Mouse (Mus musculus): Measurements from ENCODE around the gene Ret. TPM values are rescaled to one million over a fixed set of nuclear protein-coding genes. Genes with fewer than 3 reads are reported as not detected.

The Ret gene
- total RNA-seq (2017): not detected in 2 replicates

DNA sequence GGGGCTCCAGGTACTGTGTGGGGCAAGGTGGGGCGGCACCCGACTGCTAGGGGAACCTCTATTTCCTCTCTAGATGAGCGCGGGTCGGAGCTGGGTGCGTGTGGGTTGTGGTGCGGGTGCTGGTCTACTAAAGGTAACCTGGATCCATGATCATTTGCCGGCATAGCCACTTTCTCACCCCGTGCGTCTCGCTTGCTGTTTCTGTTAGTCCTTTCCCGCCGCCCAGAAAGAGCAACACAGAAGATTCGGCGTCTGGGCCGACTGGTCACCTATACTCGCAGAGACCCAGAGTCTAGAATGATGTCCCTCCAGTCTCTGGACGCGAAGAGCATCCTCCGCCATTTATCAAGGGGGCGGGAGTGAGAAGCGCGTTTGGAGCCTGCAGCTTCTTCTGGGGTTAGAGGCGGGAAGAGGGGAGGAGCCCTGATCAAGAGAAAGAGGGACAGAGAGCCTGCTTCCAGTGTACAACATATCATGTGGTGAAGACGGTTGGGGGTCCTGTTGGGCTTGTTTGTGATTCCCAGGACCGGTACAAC is at the start of gene Ret:
Gene Ret, minus strand, starts transcription at position 279 of the 536 bp plus-strand sequence.
- no peak for ATAC-seq (replicated peaks; ENCODE audit: low read depth, poor library complexity, severe bottlenecking)

DNA sequence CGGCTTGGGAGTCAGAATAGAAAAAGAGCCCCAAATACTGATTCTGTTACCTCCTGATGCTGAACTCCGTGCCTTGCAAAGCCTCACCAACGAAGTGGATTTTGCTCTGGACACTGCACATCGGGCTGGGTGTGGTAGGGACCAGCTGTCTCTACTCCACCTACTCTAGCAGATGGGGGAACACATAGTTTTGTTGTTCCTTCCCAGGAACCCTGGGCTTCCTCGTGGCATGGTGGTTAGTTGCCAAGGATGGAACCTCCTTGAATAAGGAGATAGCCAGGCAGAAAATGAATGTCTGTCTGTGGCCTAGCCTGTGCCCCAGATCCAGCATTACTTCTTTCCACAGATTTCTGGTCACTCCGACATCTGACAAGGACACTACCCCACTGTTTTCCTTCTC is 49.6 kb upstream of the Ret start:
- no peak for ATAC-seq (replicated peaks; ENCODE audit: low read depth, poor library complexity, severe bottlenecking)

DNA sequence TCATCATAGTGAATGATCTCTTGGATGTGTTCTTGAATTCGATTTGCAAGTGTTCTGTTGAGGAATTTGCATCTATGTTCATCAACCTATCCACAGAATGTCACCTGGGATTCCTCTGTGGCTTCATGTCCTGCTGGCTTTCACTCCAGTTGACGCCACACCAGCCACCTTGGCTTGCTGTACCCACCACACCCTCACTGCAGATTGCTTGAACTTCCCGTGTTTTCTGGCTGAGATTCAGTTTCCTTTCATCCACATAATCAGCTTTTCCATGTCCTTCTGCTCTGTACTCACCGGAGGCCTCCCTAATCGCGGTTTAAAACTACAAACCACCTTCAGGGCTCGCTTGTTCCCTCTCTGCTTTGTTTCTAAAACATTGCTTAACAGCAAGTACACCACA is 46.6 kb upstream of the Ret start:
- ATAC-seq (replicated peaks; ENCODE audit: low read depth, poor library complexity, severe bottlenecking): no peak

DNA sequence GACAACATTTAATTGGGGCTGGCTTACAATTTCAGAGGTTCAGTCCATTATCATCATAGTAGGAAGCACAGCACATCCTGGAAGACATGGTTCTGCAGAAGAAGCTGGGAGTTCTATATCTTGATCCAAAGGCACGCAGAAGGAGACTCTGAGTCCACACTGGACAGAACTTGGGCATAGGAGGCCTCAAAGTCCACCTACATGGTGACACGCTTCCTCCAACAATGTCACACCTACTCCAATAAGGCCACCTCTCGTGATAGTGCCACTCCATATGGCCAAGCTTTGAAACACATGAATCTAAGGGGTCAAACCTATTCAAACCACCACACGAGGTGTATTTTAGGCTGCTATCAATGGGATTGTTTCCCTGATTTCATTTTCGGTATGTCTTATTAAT is 45.4 kb upstream of the Ret start:
- no peak for ATAC-seq (replicated peaks; ENCODE audit: low read depth, poor library complexity, severe bottlenecking)

DNA sequence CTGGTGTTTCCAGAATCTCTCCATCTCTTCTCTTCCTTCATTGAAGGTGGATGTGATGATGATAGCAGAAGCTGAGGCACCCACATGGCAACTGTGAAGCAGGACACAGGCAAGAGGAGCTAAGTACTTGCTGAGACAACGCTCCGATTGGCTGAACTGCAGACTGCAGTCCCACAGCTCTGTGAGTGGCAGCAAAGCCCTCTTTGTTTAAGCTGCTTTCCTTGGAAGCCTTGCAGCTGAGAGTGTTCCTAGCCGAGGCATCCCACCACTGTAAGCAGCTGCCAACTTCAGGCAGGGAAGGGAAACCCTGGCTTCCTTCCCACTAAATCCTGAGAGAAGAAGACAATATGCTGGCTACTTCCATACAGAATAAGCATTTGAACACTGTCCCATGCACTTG is 28.6 kb upstream of the Ret start:
- ATAC-seq (replicated peaks; ENCODE audit: low read depth, poor library complexity, severe bottlenecking): no peak

DNA sequence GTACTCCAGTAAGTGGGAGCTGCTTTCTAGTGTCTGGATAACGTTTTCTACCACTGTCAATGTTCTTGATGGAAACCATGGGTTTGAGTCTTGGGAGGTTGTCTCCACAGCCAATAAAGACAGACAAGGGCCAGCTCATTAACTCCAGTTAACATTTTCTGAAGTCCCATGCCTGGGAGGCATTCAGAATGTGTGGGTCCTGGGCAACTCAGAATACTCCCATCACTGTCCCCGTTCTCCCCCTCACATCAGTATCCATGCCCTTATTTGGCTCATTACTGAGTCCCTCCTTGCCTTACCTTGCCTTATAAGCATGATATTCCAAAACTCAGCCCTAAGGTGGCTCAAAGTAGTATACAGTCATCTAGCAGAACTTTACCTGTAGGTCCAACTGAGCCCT is 25.0 kb upstream of the Ret start:
- no peak for ATAC-seq (replicated peaks; ENCODE audit: low read depth, poor library complexity, severe bottlenecking)

DNA sequence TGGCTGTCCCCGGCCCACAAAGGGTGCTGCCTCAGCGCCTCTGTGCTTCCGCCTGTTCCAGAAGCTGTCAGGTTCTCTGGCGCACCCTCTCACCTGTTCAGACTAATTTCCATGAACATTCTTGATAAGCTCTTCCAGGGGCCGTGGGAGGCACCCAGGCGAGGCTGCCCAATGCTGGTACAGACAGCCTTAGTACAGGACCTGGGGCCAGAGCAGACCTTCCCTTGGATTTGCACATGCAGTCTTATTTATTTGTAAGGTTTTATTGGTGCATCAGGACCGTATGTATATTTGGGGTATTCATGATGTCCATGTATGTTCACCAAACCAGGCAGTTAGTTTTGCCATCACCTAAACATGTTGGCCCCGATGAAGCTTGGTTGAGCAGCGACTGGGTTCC is 18.2 kb upstream of the Ret start:
- ATAC-seq (replicated peaks; ENCODE audit: low read depth, poor library complexity, severe bottlenecking): no peak

DNA sequence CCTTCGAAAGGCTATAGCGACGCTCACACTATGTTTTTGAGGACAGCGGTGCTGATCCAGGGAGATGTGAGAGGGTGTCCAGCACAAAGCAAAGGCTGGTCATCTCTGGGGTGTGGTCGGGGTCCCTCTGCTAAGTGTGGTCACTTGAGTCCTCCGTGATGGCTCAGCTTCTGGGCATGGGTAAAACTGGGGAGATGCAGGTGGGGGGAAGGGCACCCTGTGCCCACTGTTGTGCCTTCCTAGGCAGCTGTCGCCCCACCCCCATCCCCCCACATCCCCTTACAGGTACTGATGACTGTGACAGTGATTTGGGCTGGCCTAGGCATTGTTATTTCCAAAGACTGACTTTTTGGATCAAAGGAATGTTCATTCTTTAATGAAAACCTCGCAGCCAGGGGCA is 10.8 kb upstream of the Ret start:
- no peak for ATAC-seq (replicated peaks; ENCODE audit: low read depth, poor library complexity, severe bottlenecking)

DNA sequence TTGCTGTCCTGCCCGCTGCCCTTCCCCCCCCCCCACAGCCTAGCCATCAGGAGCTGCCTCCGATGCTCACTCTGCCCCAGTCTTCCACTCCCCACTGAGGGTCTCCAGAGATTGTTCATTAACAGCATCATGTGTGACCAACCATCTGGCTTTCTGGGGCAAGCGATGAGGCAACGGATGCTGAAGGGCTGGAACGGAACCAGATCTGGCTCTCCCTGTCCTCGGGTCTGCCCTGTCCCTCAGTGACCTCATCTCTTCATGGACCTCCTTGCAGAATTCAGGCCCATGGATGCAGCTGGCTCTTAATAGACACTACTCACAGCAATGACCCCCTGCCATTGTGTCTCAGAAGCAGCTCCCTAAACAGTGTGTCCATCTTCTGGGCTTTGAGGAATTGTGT is 8.9 kb upstream of the Ret start:
- ATAC-seq (replicated peaks; ENCODE audit: low read depth, poor library complexity, severe bottlenecking): no peak

DNA sequence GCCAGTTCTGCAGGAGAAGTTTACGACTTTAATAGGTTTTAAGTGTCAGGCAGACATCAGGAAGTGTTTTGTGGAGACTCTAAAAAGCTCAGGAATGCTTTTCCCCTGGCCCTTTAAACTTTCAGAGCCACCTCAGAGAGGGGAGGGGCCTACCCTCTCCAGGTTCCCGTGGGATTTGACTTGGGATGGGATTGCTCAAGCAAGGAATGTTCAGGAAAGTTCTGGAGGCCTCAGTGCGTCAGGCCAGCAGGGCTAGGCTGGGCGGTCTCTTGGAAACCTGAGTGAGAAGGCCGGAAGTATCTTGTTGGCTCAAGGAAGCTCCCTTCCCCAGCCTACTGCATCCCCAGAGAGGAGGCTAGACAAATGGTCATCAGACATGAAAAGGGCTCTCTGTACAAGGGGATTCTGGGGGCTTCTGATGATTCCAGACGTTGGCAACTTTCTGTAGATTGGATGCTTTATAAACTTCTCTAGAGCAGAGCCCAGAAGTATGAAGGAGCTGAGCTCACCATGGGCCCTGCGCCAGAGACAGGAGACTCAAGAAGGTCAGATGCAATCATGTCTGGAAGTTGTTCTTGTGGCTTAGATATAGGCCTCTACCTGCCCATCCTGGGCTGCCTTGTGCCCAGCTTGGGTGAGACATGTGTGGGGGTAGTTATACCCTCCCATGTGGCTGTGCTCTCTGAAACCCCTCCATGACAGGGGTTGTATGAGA is 7.8 kb upstream of the Ret start:
- ATAC-seq (replicated peaks; ENCODE audit: low read depth, poor library complexity, severe bottlenecking): no peak

DNA sequence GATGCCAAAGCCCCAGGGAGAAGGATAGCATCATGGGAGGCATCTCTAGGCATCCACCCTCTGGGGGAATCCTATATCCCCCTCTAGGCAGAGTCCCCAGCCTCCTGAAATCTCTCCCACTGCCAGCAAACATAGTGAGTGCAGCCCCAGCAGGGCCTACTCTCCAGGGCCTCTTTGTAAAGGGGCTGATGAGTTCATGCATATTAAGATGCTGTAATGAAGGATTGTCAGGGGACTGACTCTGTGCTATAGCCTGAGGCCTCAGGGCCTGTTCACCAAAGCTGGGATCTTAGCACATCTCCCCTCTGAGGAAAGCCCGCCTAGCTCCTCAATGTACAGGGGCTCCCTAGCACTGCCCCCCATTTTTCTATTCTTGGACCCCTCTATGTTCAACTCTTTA is 6.6 kb upstream of the Ret start:
- ATAC-seq (replicated peaks; ENCODE audit: low read depth, poor library complexity, severe bottlenecking): no peak

DNA sequence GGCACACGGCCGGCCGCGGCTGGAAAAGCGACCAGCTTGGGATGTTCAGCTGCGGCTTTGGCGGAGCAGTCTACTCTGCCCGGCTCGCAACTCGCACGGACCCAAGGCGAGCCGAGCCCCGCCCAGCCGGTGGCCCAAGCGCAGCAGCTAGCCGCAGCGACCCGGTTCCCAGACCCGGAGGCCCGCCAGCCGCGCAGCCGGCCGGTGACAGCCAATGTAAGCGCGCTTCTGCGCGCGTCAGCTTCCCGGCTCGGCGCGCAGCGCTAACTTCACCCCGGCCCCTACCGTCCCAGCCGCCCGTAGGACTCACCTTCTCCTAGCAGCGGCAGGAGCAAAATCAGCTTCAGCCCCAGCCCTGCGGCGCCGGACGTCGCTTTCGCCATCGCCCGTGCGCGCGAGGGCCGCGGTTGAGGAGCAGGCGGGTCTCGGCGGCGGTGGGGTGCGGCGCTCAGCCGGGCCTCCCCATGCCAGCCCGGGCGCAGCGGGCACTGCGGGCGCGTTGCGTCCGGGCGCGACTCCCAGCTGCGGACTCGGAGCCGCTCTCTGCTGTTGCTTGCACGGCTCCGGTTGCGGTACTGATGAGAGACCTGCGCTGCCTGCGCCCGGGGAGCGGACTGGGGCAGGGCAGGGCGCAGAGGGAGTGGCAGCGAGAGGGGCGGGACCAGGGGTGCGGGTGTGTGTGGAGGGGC is 623 bp downstream of the Ret start:
- peak; percentile 60 for ATAC-seq (replicated peaks; ENCODE audit: low read depth, poor library complexity, severe bottlenecking)

DNA sequence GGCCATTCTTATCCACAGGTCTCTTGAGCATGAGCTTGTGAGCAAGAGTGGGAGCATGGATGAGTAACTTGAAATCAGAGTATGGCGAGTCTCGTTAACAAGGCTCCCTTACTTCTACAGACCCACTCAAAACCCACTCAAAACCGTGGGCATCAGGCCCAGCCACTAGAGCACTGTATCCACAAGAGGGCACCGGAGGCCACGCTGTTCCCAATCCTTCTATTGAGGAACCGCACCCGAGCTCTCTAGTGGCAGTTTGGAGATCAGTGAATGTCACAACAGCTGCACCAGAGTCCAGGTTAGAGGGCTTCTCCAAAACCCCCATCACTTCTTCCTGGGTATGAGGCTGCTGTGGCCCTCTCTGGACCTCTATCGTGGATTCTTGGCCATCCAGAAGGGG is 2.4 kb downstream of the Ret start:
- peak; percentile 59 for ATAC-seq (replicated peaks; ENCODE audit: low read depth, poor library complexity, severe bottlenecking)

DNA sequence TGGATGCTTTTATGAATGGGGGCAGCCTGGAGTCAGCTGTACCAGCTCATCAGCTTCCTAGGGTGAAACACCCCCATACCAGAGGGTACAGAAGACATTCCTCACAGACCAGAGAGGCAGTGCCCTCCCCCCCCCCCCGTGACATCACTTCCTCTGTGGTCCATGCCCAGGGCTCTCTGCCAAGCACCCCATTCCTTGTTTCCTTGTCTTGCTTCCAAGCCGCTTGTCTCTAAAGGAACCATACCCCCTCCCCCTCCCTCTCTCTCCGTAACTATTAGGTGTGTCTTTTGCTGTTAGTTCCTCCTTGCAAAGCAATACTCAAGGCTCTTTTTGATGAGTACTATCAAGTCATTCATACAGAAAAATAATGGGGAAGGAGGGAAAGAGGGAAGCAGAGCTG is 4.6 kb downstream of the Ret start:
- no peak for ATAC-seq (replicated peaks; ENCODE audit: low read depth, poor library complexity, severe bottlenecking)

DNA sequence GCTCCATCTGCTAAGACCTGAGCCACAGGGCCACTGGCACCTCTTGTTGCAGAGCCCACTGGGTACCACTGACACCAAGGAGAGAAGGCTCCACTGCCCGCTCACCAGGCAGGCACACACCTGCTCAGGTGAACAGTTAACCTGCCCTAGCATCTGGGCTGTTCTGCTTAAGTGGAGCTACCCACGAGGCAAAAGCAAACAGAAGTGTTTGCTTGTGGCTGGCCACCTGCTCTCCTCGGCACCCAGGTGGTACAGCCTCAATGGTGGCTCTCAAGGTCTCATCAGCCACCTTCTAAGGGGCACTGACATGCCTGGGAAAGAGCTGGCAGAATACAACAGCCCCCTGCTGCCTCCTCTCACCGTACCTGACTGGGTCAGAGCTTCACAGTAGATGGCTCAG is 5.3 kb downstream of the Ret start:
- no peak for ATAC-seq (replicated peaks; ENCODE audit: low read depth, poor library complexity, severe bottlenecking)

DNA sequence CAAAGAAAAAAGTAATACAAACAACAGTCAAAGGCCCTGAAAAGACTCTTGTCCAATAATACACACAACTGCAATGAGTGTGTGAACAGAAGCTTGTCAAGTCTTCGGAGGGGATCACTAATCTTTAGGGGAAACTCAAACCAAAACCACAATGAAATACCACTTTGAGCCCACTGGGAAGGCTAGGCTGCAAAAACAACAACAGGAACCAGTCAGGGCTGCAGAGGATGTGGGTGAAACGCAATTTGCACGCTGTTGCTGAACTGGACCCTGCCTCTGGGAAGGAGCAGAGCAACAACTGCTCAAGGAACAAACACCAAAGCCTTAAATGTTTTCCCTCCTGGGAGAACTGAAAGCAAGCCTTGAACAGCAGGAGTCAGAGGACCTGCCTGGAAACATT is 7.8 kb downstream of the Ret start:
- ATAC-seq (replicated peaks; ENCODE audit: low read depth, poor library complexity, severe bottlenecking): peak; percentile 66

DNA sequence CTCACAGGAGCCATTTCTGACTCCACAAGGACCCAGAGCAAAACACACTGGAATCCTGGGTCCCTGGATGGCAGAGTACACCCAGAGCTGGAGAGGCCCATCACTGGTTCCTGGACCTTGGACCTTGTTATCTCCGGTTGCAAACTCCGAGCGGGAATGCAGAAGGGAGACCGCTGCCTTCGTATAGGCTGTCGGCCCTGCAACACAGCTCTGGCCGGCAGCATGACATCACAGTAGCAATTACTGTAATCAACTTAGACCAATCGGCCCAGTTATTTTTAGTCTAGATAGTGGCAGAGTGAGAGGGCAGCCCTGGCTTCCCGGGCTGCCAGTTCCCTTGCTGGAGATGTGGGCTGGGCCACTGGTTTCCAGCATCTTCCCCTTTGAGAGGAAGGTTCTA is 8.9 kb downstream of the Ret start:
- no peak for ATAC-seq (replicated peaks; ENCODE audit: low read depth, poor library complexity, severe bottlenecking)

DNA sequence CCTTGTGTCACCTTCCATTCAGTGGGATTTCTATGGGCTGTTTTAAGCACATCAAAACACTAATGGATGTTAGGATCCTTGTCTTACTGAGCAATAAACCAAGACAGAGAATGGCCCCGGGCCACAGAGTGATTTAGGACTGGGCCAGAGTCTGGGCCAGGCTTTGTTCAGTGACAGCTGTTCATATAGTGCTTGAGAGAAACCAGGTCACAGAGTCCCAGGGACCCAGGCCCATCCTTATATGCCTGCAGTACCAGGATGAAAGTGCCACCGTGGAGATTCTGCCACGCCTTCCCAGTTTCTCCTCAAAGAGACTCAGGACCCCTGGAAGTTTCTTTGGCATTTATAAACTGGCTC is 10.3 kb downstream of the Ret start:
- no peak for ATAC-seq (replicated peaks; ENCODE audit: low read depth, poor library complexity, severe bottlenecking)

DNA sequence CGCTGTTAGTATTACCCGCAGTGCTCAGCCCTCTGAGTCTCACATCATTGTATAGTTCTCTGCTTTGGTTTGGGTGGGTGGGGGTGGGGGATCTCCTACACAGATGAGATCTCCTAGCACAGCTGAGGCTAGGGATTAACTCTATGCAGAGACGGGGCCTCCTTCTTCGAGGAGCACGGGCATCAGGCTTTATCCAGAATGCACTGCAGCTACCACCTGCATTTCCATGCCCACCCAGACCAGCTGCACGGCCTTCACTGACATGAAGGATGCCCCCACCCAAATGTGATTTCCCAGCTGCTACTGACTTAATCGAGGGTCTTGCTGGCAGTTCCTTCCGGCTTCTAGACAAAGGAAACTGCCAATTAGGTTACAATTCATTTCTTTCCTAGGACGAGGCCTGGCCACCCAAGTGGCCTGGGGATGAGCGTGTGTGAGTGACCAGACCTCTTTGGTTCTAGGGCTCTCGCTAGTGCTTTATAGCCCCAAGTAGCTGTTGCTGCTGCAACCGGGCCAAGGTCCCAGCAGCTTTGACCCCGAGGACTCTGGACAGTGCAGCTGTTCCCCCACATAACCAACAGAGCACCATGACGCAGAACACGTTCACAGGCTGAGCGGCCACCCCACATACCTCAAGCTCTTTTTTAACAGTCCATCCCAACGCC is 10.8 kb downstream of the Ret start:
- ATAC-seq (replicated peaks; ENCODE audit: low read depth, poor library complexity, severe bottlenecking): no peak

DNA sequence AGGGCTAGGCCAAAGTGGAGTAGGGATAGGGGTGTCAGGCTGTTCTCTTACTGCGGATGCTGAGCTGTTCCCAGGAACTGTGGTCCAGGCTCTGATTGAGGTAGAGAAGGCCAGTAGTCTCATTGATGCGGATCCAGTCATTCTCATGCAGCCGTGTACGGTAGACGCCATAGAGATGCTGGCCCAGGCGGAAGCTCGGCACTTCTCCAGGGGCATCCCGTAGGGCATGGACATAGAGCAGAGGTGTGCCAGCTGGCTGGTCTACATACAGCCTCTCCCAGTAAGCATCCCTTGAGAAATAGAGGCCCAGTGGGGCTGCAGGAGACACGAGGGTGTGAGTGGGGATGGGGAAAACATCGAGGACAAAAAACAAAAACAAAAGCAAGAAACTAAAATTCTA is 13.4 kb downstream of the Ret start:
- ATAC-seq (replicated peaks; ENCODE audit: low read depth, poor library complexity, severe bottlenecking): no peak

DNA sequence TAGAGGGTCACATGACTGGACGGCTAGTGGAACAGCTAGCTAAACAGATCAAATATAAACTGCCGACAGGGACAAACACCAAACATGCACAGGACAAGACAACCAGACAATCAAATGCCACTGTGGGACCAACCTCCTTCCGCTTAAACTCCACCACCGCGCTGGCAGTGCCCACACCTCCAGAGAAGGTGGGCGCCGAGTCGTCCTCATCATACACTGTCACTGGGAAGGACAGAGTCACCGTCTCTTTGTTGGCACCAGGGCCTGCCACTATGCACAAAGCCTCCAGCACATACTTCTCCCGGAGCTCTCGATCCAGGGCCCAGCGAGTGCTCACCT is 17.5 kb downstream of the Ret start:
- no peak for ATAC-seq (replicated peaks; ENCODE audit: low read depth, poor library complexity, severe bottlenecking)
